Mouse (Mus musculus): Measurements from ENCODE around the gene Aox2. TPM values are rescaled to one million over a fixed set of nuclear protein-coding genes. Genes with fewer than 3 reads are reported as not detected.
"Not testable (repeated sequence)": the region's sequence is repeated elsewhere in the genome, so short reads cannot be mapped to it uniquely, and the experiment has no call there.

The Aox2 gene
- polyA plus RNA-seq, 1 experiment from 2014 or later: 0.05 TPM

GRCm38 (mm10) chr1:58365829-58366228 is 87.7 kb downstream of the Aox2 start:
- H3K4me3 ChIP-seq: no peak overlapping the region
- no peak for DNase-seq (ENCODE audit: extremely low spot score, low spot score)
- no peak overlapping the region for H3K27ac ChIP-seq
- H3K9me3 ChIP-seq: peaks cover 8% of the 10 kb centered on the region; the same call in 1 of the 2 replicates
- 0 out of 2 replicates have a peak, but pooled peaks cover 2% of the 10 kb centered on the region for H3K4me1 ChIP-seq
- 94% methylated on average over 3 of the region's 3 CpGs for WGBS
- no peaks in the 10 kb centered on the region for H3K36me3 ChIP-seq (replicated peaks)
- no peaks in the 10 kb centered on the region for H3K27me3 ChIP-seq (ENCODE audit: poor library complexity, severe bottlenecking)

GRCm38 (mm10) chr1:58366737-58367471 is 88.8 kb downstream of the Aox2 start:
- Histone ChIP-seq H3K27me3 (ENCODE audit: poor library complexity, severe bottlenecking) (no peaks in the 10 kb centered on the region), H3K4me1 (0 out of 2 replicates have a peak, but pooled peaks cover 2% of the 10 kb centered on the region), H3K4me3 (no peak overlapping the region), H3K36me3 (replicated peaks) (no peaks in the 10 kb centered on the region), H3K27ac (no peak overlapping the region), H3K9me3 (peaks cover 8% of the 10 kb centered on the region; the same call in 1 of the 2 replicates)
- DNase-seq (ENCODE audit: extremely low spot score, low spot score): no peak
- 85% methylated on average over 12 of the region's 12 CpGs for WGBS

DNA sequence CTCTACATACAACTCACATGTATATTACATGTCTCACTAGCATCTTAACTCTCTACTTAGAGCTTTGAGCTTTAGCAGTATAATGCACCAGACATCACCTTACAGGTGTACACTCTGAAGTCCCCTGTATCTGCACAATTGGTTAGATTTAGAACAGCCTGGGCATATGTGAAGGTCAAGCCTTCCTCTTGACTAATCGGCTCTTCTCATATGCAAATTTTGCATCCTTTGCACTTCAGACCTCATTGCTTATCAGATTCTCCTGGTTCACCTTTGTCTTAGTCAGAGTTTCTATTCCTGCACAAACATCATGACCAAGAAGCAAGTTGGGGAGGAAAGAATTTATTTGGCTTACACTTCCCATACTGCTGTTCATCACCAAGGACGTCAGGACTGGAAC is 91.6 kb downstream of the Aox2 start:
- 82% methylated on average over 2 of the region's 2 CpGs for WGBS
- H3K36me3 ChIP-seq (replicated peaks): no peaks in the 10 kb centered on the region
- no peak for DNase-seq (ENCODE audit: extremely low spot score, low spot score)
- H3K4me3 ChIP-seq: no peak overlapping the region
- no peaks in the 10 kb centered on the region for H3K4me1 ChIP-seq
- no peak overlapping the region for H3K27ac ChIP-seq
- H3K9me3 ChIP-seq: no peaks in the 10 kb centered on the region; the same call in 1 of the 2 replicates
- H3K27me3 ChIP-seq (ENCODE audit: poor library complexity, severe bottlenecking): no peaks in the 10 kb centered on the region

GRCm38 (mm10) chr1:58374266-58374665 is 96.1 kb downstream of the Aox2 start:
- not testable (repeated sequence) for H3K4me3 ChIP-seq; H3K36me3 ChIP-seq (replicated peaks); H3K9me3 ChIP-seq; H3K27me3 ChIP-seq (ENCODE audit: poor library complexity, severe bottlenecking); H3K4me1 ChIP-seq; DNase-seq (ENCODE audit: extremely low spot score, low spot score); H3K27ac ChIP-seq
- 93% methylated on average over 2 of the region's 2 CpGs for WGBS

DNA sequence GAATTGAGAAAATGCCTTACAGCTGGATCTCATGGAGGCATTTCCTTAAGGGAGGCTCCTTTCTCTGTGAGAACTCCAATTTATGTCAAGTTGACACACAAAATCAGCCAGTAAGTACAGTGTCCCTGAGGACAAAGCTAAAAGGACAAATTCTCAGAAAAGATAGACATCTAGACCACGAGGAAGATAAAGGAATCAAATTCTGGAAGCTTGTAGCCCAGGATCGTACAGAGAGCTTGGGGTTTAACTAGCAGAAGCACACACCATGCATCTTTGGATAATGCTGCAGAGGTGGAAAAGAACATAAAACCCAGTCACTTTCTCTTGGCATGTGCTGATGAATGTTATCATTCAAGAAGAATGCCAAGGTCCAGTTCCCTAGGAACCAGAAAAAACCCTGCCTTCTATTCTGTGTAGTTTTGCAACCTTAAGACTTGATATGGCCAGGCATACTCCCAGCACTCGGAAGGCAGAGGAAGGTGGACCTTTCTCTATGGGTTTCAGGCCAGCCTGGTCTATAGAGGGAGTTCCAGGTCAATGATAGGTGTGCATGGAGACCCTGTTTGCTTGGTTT is 97.5 kb downstream of the Aox2 start:
- H3K36me3 ChIP-seq (replicated peaks): no peaks in the 10 kb centered on the region
- no peak overlapping the region for H3K27ac ChIP-seq
- no peaks in the 10 kb centered on the region for H3K9me3 ChIP-seq
- no peak overlapping the region for H3K4me3 ChIP-seq
- H3K4me1 ChIP-seq: no peaks in the 10 kb centered on the region
- no peaks in the 10 kb centered on the region for H3K27me3 ChIP-seq (ENCODE audit: poor library complexity, severe bottlenecking)
- WGBS: 81% methylated on average over 3 of the region's 3 CpGs
- no peak for DNase-seq (ENCODE audit: extremely low spot score, low spot score)

- Histone ChIP-seq H3K36me3 (replicated peaks) (peaks cover 5% of the 10 kb centered on the region; the same call in 1 of the 2 replicates), H3K27me3 (ENCODE audit: poor library complexity, severe bottlenecking) (no peaks in the 10 kb centered on the region), H3K4me1 (no peaks in the 10 kb centered on the region), H3K27ac (no peak overlapping the region), H3K9me3 (no peaks in the 10 kb centered on the region), H3K4me3 (no peak overlapping the region)
- WGBS: 78% methylated on average over 5 of the region's 5 CpGs
- DNase-seq (ENCODE audit: extremely low spot score, low spot score): no peak
Measured at GRCm38 (mm10) chr1:58382586-58383281, 104.6 kb downstream of the Aox2 start.

DNA sequence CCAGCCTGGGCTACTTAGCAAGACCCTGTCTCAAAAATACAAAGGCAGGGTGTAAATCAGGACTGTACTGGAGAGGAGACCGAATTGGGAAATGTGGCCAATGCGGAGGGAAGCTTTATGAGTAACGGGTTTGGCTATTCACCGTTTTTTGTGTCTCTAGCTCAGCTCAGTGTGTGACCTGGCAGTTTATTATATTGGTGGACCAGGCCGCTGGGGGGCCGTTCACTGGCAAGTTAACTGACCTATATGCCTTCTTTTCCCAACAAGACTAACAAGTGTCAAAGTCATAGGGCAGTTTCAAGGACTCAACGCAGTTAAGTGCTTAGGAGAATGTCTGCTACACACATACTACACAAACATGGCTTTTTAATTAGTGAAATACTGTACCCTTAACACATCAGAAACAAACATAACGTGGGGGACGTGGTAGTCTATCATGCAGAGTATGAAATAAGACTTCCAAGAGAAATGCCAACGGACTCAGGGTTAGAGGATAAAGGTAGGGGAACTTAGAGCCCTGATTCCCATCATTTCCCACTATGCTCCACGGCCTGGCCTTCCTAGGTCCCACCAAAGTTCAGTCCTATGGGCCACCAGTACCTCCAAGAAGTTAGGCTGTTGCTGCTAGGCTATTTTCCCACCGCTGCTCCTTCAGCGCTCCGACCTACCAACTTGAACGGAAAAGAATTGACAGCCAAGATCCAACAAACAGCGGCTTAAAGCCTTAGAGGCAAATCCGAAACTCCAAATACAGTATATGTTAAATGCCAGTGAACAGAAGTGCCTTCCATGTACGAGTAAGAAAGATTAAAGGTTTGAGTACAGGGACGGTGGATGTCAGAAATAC is 113.5 kb downstream of the Aox2 start:
- Histone ChIP-seq H3K4me3 (peak overlapping the region; percentile 93), H3K9me3 (no peaks in the 10 kb centered on the region), H3K4me1 (peaks cover 21% of the 10 kb centered on the region), H3K27ac (peak overlapping the region; percentile 100), H3K27me3 (ENCODE audit: poor library complexity, severe bottlenecking) (no peaks in the 10 kb centered on the region), H3K36me3 (replicated peaks) (peaks cover 27% of the 10 kb centered on the region)
- 52% methylated on average over 19 of the region's 19 CpGs for WGBS
- DNase-seq (ENCODE audit: extremely low spot score, low spot score): no peak

DNA sequence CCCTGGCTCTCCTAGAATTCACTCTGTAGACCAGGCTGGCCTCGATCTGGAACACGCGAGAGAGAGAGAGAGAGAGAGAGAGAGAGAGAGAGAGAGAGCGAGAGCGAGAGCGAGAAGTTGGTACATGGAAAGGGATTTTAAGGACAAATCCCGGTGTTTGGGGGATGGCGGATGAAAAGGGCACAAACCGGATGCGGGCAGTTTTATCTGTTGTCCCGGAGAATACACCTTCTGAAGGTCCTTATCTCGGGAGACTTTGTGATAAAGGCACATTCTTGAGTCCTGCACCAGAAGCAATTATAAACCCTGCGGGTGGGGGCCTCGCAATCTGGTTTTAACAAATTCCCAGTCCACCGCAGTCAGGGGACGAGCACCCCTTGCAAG is 114.1 kb downstream of the Aox2 start:
- Histone ChIP-seq H3K4me3 (peak overlapping the region; percentile 93), H3K4me1 (peaks cover 21% of the 10 kb centered on the region), H3K27me3 (ENCODE audit: poor library complexity, severe bottlenecking) (no peaks in the 10 kb centered on the region), H3K27ac (peak overlapping the region; percentile 100), H3K36me3 (replicated peaks) (peaks cover 28% of the 10 kb centered on the region), H3K9me3 (no peaks in the 10 kb centered on the region)
- under 1% methylated on average over 16 of the region's 16 CpGs for WGBS
- peak; percentile 50 for DNase-seq (ENCODE audit: extremely low spot score, low spot score)

DNA sequence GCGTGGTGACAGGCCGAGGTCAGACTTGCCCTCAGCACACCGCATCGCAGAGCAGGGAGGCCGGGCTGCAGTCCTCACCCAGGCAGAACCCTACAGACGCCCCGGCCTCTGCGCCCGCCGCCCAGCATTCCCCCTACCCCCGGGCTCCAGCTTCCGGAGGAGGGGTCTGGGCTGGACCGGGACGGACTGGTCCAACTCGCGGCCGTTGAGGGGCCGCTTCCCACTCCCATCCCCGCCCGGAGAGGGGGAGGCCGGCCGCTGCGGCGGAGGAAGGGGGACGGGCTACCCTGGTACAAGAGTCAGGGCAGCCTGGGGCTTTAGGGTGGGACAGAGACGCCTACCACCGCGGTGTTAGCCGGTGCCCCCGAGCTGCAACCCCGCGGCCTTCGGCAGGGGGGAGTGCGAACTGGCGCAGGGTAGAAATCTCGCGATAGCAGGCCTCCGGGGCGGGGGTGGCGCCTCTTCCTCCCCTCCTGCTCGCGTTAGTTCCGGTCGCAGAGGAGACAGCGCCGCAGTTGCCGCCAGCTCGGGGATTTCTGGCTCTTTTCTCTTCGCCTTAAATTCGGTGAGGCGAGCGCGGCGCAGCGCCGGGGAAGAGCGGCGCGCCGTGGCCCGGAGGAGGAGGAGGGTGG is 114.6 kb downstream of the Aox2 start, which contains the start of gene Bzw1:
TSS of gene Bzw1 (plus strand) at position 247 of the 632 bp plus-strand sequence.
- Histone ChIP-seq H3K27me3 (ENCODE audit: poor library complexity, severe bottlenecking) (no peaks in the 10 kb centered on the region), H3K36me3 (replicated peaks) (peaks cover 33% of the 10 kb centered on the region), H3K4me3 (peak within 1 kb of the TSS; percentile 93), H3K9me3 (no peaks in the 10 kb centered on the region), H3K4me1 (peaks cover 21% of the 10 kb centered on the region), H3K27ac (peak within 1 kb of the TSS; percentile 100)
- peak; percentile 90 for DNase-seq (ENCODE audit: extremely low spot score, low spot score)
- under 1% methylated on average over 60 of the region's 61 CpGs for WGBS

DNA sequence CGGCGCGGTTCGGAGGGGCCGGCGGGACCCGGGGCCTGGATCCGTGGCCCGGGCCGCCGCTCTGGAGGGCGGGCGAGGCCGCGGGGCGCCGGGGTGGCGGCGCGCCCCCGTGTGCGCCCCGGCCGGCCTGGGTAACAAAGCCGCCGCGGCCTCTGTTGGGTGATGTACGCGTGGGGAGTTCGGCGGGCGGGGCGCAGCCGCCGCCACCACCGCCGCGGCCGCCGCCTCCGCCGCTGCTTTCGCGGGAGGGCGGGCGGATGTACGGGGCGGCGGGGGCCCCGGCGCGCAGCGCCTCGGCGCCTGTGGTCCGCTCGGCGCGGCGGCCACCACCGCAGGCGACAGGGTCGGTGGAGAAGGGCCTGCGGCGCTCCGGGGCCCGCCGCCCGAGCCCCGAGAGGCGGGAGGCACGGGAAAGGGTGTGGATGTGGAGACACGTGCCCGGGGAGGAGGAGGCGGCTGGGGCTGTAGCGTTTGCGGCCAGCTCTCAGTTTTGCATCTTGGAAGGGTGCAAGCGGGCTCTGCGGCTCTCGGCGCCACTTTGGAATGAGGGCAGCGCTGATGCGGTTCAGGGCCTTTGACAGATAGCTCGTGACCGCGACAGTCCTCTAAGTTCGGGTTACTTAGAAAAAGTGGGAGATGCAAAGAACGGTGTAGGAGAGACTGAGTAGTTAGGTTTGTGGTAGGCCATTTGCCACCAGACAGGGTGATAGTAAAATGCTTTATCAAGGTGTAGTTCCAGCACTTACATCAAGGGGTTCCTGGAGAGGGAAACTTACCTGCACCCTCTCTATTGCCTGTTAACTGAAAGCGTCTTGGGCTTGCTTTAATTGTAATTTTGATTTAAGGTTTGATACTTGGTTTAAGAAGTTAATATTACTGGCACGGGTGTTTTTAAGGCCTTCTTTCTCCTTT is 115.4 kb downstream of the Aox2 start:
- peaks cover 41% of the 10 kb centered on the region for H3K36me3 ChIP-seq (replicated peaks)
- peaks cover 21% of the 10 kb centered on the region for H3K4me1 ChIP-seq
- H3K9me3 ChIP-seq: no peaks in the 10 kb centered on the region
- DNase-seq (ENCODE audit: extremely low spot score, low spot score): peak; percentile 44
- peak overlapping the region; percentile 93 for H3K4me3 ChIP-seq
- no peaks in the 10 kb centered on the region for H3K27me3 ChIP-seq (ENCODE audit: poor library complexity, severe bottlenecking)
- under 1% methylated on average over 87 of the region's 90 CpGs for WGBS
- H3K27ac ChIP-seq: peak overlapping the region; percentile 100

- 90% methylated on average over 3 of the region's 3 CpGs for WGBS
- H3K27me3 ChIP-seq (ENCODE audit: poor library complexity, severe bottlenecking): no peaks in the 10 kb centered on the region
- no peak overlapping the region for H3K27ac ChIP-seq
- peaks cover 59% of the 10 kb centered on the region for H3K36me3 ChIP-seq (replicated peaks)
- H3K4me1 ChIP-seq: peaks cover 21% of the 10 kb centered on the region
- no peaks in the 10 kb centered on the region for H3K9me3 ChIP-seq
- no peak for DNase-seq (ENCODE audit: extremely low spot score, low spot score)
- no peak overlapping the region for H3K4me3 ChIP-seq
Measured at GRCm38 (mm10) chr1:58395341-58395740, 117.2 kb downstream of the Aox2 start.
